Mouse (Mus musculus) hindbrain, embryonic 14.5 days (tissue): Measurements from ENCODE around the gene Mfsd6l. TPM values are rescaled to one million over a fixed set of nuclear protein-coding genes. Genes with fewer than 3 reads are reported as not detected.

Experiments
- ATAC-seq: fragments of 200-750 bp; cut with Nextera tagmentation; 2 replicates; pipeline ENCODE4 v1.8.0; 2017; ENCODE audit warnings: moderate number of reproducible peaks, mild to moderate bottlenecking, moderate TSS enrichment, moderate library complexity; ENCODE audit not compliant: low FRiP score
- DNase-seq: peaks from one replicate; pipeline ENCODE4 v3.0.0-alpha.2; 2015; ENCODE audit warnings: low spot score
- H3K27ac ChIP-seq: fragments of 300-500 bp; sonication (generic); 2 replicates; pipeline ENCODE4 v1.5.1; 2014; ENCODE audit warnings: mild to moderate bottlenecking, moderate library complexity
- H3K27me3 ChIP-seq: fragments of 300-500 bp; sonication (generic); 2 replicates; pipeline ENCODE4 v1.6.1; 2014; ENCODE audit warnings: mild to moderate bottlenecking, low read length, mixed read lengths; ENCODE audit not compliant: control insufficient read depth, insufficient read depth
- H3K36me3 ChIP-seq: fragments of 300-500 bp; sonication (generic); replicated peaks from 2 replicates; pipeline ENCODE4 v1.6.1; 2014; ENCODE audit not compliant: control insufficient read depth, insufficient read depth
- H3K4me1 ChIP-seq: fragments of 300-500 bp; sonication (generic); replicated peaks from 2 replicates; pipeline ENCODE4 v1.6.1; 2014; ENCODE audit warnings: antibody characterized with exemption, low read length, mixed read lengths; ENCODE audit not compliant: control insufficient read depth, insufficient read depth
- H3K4me2 ChIP-seq: fragments of 300-500 bp; sonication (generic); replicated peaks from 2 replicates; pipeline ENCODE4 v1.6.1; 2014; ENCODE audit warnings: mild to moderate bottlenecking, moderate library complexity
- H3K4me3 ChIP-seq: fragments of 300-500 bp; sonication (generic); replicated peaks from 2 replicates; pipeline ENCODE4 v1.5.1; 2014; ENCODE audit warnings: mild to moderate bottlenecking, low read length
- H3K9ac ChIP-seq: fragments of 300-500 bp; sonication (generic); 2 replicates; pipeline ENCODE4 v1.6.1; 2014
- H3K9me3 ChIP-seq: fragments of 300-500 bp; sonication (generic); 2 replicates; pipeline ENCODE4 v1.6.1; 2016; ENCODE audit warnings: low read length; ENCODE audit not compliant: control insufficient read depth
- WGBS: fragments of 180-500 bp; shearing (Covaris S2); extraction: QIAGEN DNeasy Blood & Tissue Kit; methylation state at CpG from one replicate; pipeline ENCODE4 v1.1.7; 2014; 5-methylcytosine and 5-hydroxymethylcytosine counted together
- polyA plus RNA-seq: library from polyadenylated mRNA; unstranded; fragments of >200 nt; fragmentation: Nextera tagmentation; extraction: Ambion mirVana; gene quantifications from 2 replicates; pipeline ENCODE4 v1.2.1, GENCODE M21; 2014

Gene Mfsd6l
- polyA plus RNA-seq, 1 experiment from 2014 or later, result not detected

DNA sequence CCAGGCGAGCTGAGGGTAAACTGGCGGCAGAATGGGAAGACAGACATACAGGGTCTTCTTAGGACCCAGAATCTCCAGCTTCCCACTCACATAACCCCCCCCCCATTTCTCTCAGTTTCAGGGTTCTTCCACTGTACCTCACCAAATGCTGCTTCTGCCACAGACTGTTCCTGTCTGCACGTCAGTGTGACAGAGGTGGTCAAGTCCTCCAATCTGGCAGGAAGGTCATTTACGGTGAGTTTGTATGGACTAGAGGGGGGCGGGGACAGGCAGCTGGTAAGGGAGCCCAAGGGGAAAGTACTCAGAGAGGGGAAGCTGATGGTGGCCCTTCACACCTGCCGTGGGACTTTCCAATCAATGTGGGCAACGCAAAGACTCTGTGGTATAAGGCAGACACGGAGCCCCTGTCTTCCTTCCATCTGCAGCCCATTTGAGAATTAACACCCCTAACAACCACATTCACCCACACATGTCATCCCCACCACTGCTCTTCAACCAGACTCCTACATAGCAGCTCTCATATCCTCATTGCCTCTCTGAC is 10.2 kb upstream of the Mfsd6l start:
- DNase-seq (no peak), ATAC-seq (no peak)
- no peaks in the 10 kb centered on the region for H3K4me1 ChIP-seq
- H3K4me2 ChIP-seq, result no peak overlapping the region
- H3K27me3 ChIP-seq, result no peaks in the 10 kb centered on the region
- H3K9ac ChIP-seq, result no peak overlapping the region
- 85% methylated on average over 8 of the region's 8 CpGs for WGBS
- no peaks in the 10 kb centered on the region for H3K9me3 ChIP-seq
- H3K4me3 ChIP-seq, result no peak overlapping the region
- no peaks in the 10 kb centered on the region for H3K36me3 ChIP-seq
- H3K27ac ChIP-seq, result no peak overlapping the region

DNA sequence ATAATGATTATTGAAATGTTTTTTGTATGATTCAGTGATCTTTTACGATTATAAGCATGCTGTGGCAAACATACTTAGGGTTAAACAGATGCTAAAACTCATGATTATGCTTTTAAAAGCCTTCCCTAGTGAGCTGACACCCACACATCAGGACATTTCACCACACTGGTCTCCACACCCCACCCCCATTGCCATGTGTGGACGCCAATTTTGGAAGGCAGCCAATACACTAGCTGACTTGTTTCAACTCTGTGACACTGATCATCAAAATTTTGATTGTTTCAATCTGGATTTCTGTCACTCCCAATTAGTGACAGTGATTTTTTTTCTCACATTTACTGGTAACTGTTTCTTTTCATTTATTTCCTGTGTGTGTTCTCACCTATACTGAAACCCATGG is 8.5 kb upstream of the Mfsd6l start:
- no peaks in the 10 kb centered on the region for H3K9me3 ChIP-seq
- no peaks in the 10 kb centered on the region for H3K4me1 ChIP-seq
- H3K4me3 ChIP-seq, result no peak overlapping the region
- H3K27ac ChIP-seq, result no peak overlapping the region
- ATAC-seq, result no peak
- H3K4me2 ChIP-seq, result no peak overlapping the region
- H3K9ac ChIP-seq, result no peak overlapping the region
- H3K36me3 ChIP-seq, result no peaks in the 10 kb centered on the region
- WGBS, result 71% methylated on average over 2 of the region's 2 CpGs
- DNase-seq, result no peak
- no peaks in the 10 kb centered on the region for H3K27me3 ChIP-seq

DNA sequence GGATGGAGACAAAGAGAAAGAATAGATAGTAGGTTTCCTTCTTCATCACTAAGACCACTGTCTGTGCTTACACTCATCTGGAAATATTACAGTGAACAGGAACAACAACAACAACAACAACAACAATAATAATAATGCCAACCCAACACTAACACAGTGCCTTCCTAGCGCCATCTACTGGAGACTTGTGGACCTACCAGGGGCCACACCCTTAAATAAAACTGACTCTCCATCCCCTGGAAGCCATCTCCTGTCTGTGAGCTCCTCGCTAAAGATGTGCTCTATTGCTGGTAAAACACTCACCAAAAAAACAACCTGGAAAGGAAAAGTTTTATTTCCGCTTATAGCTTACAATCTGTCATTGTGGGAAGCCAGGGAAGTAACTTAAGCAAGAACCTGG is 6.4 kb upstream of the Mfsd6l start:
- 56% methylated on average over 3 of the region's 3 CpGs for WGBS
- Histone ChIP-seq H3K27me3 (no peaks in the 10 kb centered on the region), H3K27ac (no peak overlapping the region), H3K9ac (no peak overlapping the region), H3K4me2 (no peak overlapping the region), H3K36me3 (no peaks in the 10 kb centered on the region), H3K4me3 (no peak overlapping the region), H3K9me3 (no peaks in the 10 kb centered on the region), H3K4me1 (no peaks in the 10 kb centered on the region)
- ATAC-seq (no peak), DNase-seq (no peak)

GRCm38 (mm10) chr11:68550358-68550757 is 5.6 kb upstream of the Mfsd6l start:
- Histone ChIP-seq H3K36me3 (no peaks in the 10 kb centered on the region), H3K9me3 (no peaks in the 10 kb centered on the region), H3K27me3 (no peaks in the 10 kb centered on the region), H3K4me3 (no peak overlapping the region), H3K27ac (no peak overlapping the region), H3K4me2 (no peak overlapping the region), H3K4me1 (no peaks in the 10 kb centered on the region), H3K9ac (no peak overlapping the region)
- ATAC-seq (no peak), DNase-seq (no peak)
- 76% methylated on average over 4 of the region's 4 CpGs for WGBS

DNA sequence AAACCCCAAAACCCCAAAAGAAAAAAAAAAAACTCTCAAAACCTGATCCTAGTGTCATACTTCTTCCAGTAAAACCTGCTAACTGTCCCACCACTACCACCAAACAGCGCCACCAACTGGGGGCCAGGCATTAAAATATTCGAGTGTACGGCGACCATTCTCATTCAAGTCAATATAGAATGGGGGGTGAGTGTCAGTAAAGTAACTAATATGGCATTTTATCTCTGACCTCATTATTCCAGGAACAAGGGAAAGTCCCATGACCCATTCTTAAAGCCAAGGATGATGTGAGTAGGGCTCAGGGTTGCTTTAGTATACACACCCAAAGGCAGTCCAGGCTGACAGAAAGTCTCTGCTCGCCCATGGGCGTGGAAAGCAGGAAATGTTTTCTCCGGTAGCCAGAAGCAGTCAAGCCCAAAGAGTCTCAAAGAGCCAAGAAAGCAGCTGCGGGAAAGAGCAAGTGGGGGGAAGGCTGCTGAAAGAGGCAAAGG is 2.0 kb upstream of the Mfsd6l start:
- Histone ChIP-seq H3K9ac (no peak overlapping the region), H3K27ac (no peak overlapping the region), H3K4me3 (no peak overlapping the region), H3K27me3 (peaks cover 11% of the 10 kb centered on the region), H3K36me3 (no peaks in the 10 kb centered on the region), H3K4me2 (no peak overlapping the region), H3K9me3 (no peaks in the 10 kb centered on the region), H3K4me1 (peaks cover 3% of the 10 kb centered on the region; the same call in 1 of the 2 replicates)
- WGBS, result 39% methylated on average over 8 of the region's 8 CpGs
- DNase-seq (no peak), ATAC-seq (no peak)

GRCm38 (mm10) chr11:68559546-68559945 is 3.6 kb downstream of the Mfsd6l start:
- H3K4me3 ChIP-seq, result no peak overlapping the region
- no peak overlapping the region for H3K27ac ChIP-seq
- peaks cover 3% of the 10 kb centered on the region; the same call in 1 of the 2 replicates for H3K4me1 ChIP-seq
- H3K36me3 ChIP-seq, result no peaks in the 10 kb centered on the region
- no peaks in the 10 kb centered on the region; the same call in 1 of the 2 replicates for H3K9me3 ChIP-seq
- 41% methylated on average over 1 of the region's 1 CpGs for WGBS
- ATAC-seq, result no peak
- H3K27me3 ChIP-seq, result peaks cover 11% of the 10 kb centered on the region
- H3K9ac ChIP-seq, result no peak overlapping the region
- no peak overlapping the region for H3K4me2 ChIP-seq
- no peak for DNase-seq

DNA sequence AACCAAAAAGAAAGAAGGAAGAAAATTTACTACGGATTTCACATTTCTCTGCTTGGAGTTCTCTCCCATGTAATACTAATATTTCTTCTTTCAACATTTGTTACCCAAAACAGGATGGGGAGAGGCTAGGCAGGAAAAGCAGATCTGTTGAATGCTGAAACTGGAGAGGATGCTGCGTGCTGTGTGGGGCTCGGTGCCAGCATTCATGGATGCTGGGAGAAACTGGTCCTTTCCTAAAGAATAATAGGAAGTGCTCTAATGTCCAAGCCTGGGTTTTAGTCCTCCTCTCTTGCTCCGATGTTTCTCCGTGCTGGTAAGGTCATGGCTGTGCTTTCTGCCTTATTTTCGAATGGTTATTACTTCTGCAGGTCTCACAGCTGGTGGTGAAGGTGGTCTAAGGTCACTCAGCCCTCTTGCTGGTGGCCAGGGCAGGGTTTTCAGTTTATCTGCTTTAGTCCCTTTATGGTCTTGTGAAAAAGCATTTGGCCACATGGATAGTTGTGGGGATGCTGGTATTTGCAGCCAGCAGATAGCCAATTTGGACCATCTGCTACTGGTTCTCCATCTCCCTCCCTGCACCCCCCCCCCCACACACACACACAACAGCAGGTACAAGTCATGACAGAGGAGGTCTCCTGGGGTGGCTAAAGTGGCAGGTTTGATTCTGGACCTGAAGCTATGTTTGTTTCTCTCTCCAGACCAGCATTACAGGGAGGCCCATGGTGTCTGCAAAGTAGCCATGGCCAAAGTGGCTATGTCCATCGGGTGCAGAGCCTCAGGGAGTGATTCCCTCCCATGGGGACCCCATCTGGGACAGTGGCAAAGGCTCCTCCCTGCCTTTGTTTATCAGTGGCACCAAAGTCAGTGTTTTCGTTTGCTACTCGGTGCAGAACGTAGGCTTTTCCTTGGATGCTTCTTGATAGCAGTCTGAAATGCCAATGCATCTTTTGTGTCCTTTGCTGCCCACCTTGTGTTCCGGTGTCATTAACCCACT is 6.3 kb downstream of the Mfsd6l start:
- Histone ChIP-seq H3K9ac (no peak overlapping the region), H3K9me3 (no peaks in the 10 kb centered on the region; the same call in 1 of the 2 replicates), H3K27ac (no peak overlapping the region), H3K4me2 (no peak overlapping the region), H3K4me1 (peaks cover 3% of the 10 kb centered on the region; the same call in 1 of the 2 replicates), H3K36me3 (no peaks in the 10 kb centered on the region), H3K27me3 (no peaks in the 10 kb centered on the region), H3K4me3 (no peak overlapping the region)
- DNase-seq (no peak), ATAC-seq (no peak)
- 74% methylated on average over 11 of the region's 11 CpGs for WGBS

DNA sequence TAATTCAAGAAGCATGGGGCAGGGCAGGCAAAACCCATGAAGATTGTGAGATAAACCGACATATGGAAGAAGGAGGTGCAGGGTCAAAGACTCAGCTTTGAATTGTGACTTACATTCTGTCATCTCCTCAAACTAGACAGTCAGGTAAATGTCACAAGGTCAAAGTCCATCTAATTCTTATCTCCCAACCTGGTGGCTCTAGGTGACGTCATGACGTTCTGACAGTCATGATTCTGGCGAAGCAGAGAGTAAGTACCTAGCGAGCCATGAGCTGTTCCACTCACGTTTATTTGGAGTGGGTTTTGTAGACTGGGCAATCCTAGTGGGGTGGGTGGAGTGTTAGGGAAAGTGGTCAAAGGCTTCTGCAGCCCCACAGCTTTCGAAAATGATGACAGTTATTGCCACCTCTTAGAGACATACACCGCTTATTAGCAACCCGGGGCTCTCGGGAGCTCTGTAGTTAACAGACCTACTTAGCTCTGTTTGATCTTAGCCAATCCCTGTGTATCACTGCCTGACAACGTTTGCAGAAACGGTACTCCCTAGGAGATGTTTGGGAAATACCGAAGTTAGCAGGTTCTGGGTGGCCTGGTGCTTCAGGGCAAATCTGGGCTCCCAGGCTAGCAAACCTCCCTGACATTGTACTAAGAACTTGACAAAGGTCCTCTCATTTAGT is 8.5 kb downstream of the Mfsd6l start:
- H3K9ac ChIP-seq, result no peak overlapping the region
- H3K4me1 ChIP-seq, result peaks cover 3% of the 10 kb centered on the region; the same call in 1 of the 2 replicates
- 86% methylated on average over 13 of the region's 13 CpGs for WGBS
- no peak for DNase-seq
- no peak overlapping the region for H3K4me3 ChIP-seq
- no peak for ATAC-seq
- no peak overlapping the region for H3K4me2 ChIP-seq
- no peaks in the 10 kb centered on the region for H3K36me3 ChIP-seq
- H3K9me3 ChIP-seq, result no peaks in the 10 kb centered on the region
- no peaks in the 10 kb centered on the region for H3K27me3 ChIP-seq
- H3K27ac ChIP-seq, result no peak overlapping the region

DNA sequence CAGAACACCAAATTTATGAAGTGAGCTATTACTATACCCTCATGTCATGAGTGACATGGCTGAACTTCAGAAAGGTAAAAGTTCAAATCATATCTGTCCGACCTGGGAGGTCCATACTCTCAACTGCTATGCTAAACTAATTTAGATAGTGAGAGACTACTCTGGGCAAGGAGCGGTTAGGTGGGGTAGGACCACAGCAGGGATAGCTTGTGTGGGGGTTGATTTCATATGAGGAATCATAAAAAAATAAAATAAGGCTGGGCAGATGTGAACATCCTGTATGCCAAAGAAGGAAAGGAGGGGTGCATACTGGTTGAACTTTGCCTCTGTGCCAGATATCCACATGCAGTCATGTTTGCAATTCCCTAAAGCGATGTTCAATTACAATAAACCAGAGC is 9.0 kb downstream of the Mfsd6l start:
- no peak overlapping the region for H3K4me2 ChIP-seq
- no peak overlapping the region for H3K4me3 ChIP-seq
- H3K36me3 ChIP-seq, result no peaks in the 10 kb centered on the region
- H3K9ac ChIP-seq, result no peak overlapping the region
- no peak for ATAC-seq
- DNase-seq, result no peak
- H3K4me1 ChIP-seq, result peaks cover 3% of the 10 kb centered on the region; the same call in 1 of the 2 replicates
- no peaks in the 10 kb centered on the region for H3K9me3 ChIP-seq
- H3K27me3 ChIP-seq, result no peaks in the 10 kb centered on the region
- no peak overlapping the region for H3K27ac ChIP-seq
- 92% methylated on average over 3 of the region's 3 CpGs for WGBS
